Mouse (Mus musculus) liver, adult 2 months (tissue): ENCODE data around the gene Aim2. TPM values are rescaled to one million over a fixed set of nuclear protein-coding genes. Genes with fewer than 3 reads are reported as not detected.

Experiments used
- DNase-seq: peaks from one replicate; pipeline ENCODE4 v3.0.0-alpha.2; 2011; ENCODE audit warnings: low read depth, low spot score; ENCODE audit errors: extremely low read depth
- H3K27ac ChIP-seq: fragments of 200-500 bp; replicated peaks from 2 replicates; pipeline ENCODE4 v1.5.1; 2012; ENCODE audit warnings: low read depth, mild to moderate bottlenecking, control low read depth, inconsistent platforms, low read length; ENCODE audit not compliant: insufficient read depth
- H3K27me3 ChIP-seq: fragments of 200-500 bp; 2 replicates; pipeline ENCODE4 v1.6.1; 2012; ENCODE audit warnings: mild to moderate bottlenecking, moderate library complexity, low read length, inconsistent platforms; ENCODE audit not compliant: control insufficient read depth, insufficient read depth
- H3K36me3 ChIP-seq: fragments of 200-500 bp; 2 replicates; pipeline ENCODE4 v1.6.1; 2012; ENCODE audit warnings: low read length, inconsistent platforms; ENCODE audit not compliant: control insufficient read depth, insufficient read depth
- H3K4me1 ChIP-seq: fragments of 200-500 bp; 2 replicates; pipeline ENCODE4 v1.6.1; 2011; ENCODE audit warnings: low read length; ENCODE audit not compliant: control insufficient read depth, insufficient read depth
- H3K4me3 ChIP-seq: fragments of 200-500 bp; 2 replicates; pipeline ENCODE4 v1.5.1; 2011; ENCODE audit warnings: low read depth, mild to moderate bottlenecking, control low read depth, low read length, moderate library complexity; ENCODE audit not compliant: insufficient read depth
- H3K79me2 ChIP-seq: fragments of 200-500 bp; 2 replicates; pipeline ENCODE4 v1.6.1; 2012; ENCODE audit warnings: inconsistent platforms, mild to moderate bottlenecking, low read length, moderate library complexity; ENCODE audit not compliant: control insufficient read depth, insufficient read depth
- H3K9ac ChIP-seq: fragments of 200-500 bp; 2 replicates; pipeline ENCODE4 v1.6.1; 2012; ENCODE audit warnings: low read depth, mild to moderate bottlenecking, control low read depth, inconsistent platforms, low read length
- CTCF ChIP-seq: fragments of 200-500 bp; IDR thresholded peaks from 2 replicates; pipeline ENCODE4 v1.5.1; 2011; ENCODE audit warnings: low read depth, low read length, control low read depth
- POLR2A ChIP-seq: fragments of 200-500 bp; IDR thresholded peaks from 2 replicates; pipeline ENCODE4 v1.6.1; 2011; ENCODE audit warnings: low read length, control low read depth; ENCODE audit not compliant: insufficient read depth; ENCODE audit errors: extremely low read depth
- WGBS: fragments of 180-500 bp; shearing (Covaris S2); methylation state at CpG from one replicate; pipeline ENCODE4 v1.1.7; 2018; 5-methylcytosine and 5-hydroxymethylcytosine counted together
- polyA plus RNA-seq: library from polyadenylated mRNA; depleted of rRNA; stranded (reverse); fragments of >200 nt; gene quantifications from 2 replicates; pipeline ENCODE4 v1.2.3, GENCODE M21; 2012
- total RNA-seq: library from RNA; depleted of rRNA; stranded (reverse); fragments of >200 nt; gene quantifications from 2 replicates; pipeline ENCODE4 v1.2.3, GENCODE M21; 2014

The Aim2 gene
- total and polyA plus RNA-seq, 2 experiments, result 0.44 to 3.0 TPM

- no peak for TF ChIP-seq POLR2A
- no peak for TF ChIP-seq CTCF
- Histone ChIP-seq H3K27me3 (no peaks in the 10 kb centered on the region), H3K36me3 (no peaks in the 10 kb centered on the region), H3K4me1 (no peaks in the 10 kb centered on the region), H3K9ac (no peak overlapping the region), H3K79me2 (no peaks in the 10 kb centered on the region), H3K27ac (no peak overlapping the region), H3K4me3 (no peak overlapping the region)
- DNase-seq, result no peak
- 71% methylated on average over 6 of the region's 6 CpGs for WGBS
These were observed 28.4 kb upstream of the Aim2 start for GRCm38 (mm10) chr1:173322249-173322627.

GRCm38 (mm10) chr1:173323839-173324585, 26.7 kb upstream of the Aim2 start:
- no peak overlapping the region for H3K9ac ChIP-seq
- H3K36me3 ChIP-seq, result no peaks in the 10 kb centered on the region
- DNase-seq, result peak; percentile 10
- 17% methylated on average over 5 of the region's 5 CpGs for WGBS
- H3K79me2 ChIP-seq, result no peaks in the 10 kb centered on the region
- no peak overlapping the region for H3K4me3 ChIP-seq
- no peak for TF ChIP-seq POLR2A
- TF ChIP-seq CTCF, result peak; percentile 63; the same call in 1 of the 2 replicates
- H3K27me3 ChIP-seq, result no peaks in the 10 kb centered on the region
- no peak overlapping the region for H3K27ac ChIP-seq
- no peaks in the 10 kb centered on the region for H3K4me1 ChIP-seq

- Histone ChIP-seq H3K27ac (no peak overlapping the region), H3K36me3 (no peaks in the 10 kb centered on the region), H3K4me1 (no peaks in the 10 kb centered on the region), H3K79me2 (no peaks in the 10 kb centered on the region), H3K4me3 (no peak overlapping the region), H3K27me3 (no peaks in the 10 kb centered on the region), H3K9ac (no peak overlapping the region)
- 71% methylated on average over 4 of the region's 4 CpGs for WGBS
- no peak for DNase-seq
- TF ChIP-seq POLR2A (no peak), CTCF (no peak)
These were observed 25.7 kb upstream of the Aim2 start for GRCm38 (mm10) chr1:173324961-173325360.

GRCm38 (mm10) chr1:173325395-173325794, 25.3 kb upstream of the Aim2 start:
- H3K79me2 ChIP-seq, result no peaks in the 10 kb centered on the region
- no peaks in the 10 kb centered on the region for H3K36me3 ChIP-seq
- no peak for TF ChIP-seq POLR2A
- TF ChIP-seq CTCF, result no peak
- H3K27me3 ChIP-seq, result no peaks in the 10 kb centered on the region
- no peaks in the 10 kb centered on the region for H3K4me1 ChIP-seq
- no peak overlapping the region for H3K4me3 ChIP-seq
- no peak overlapping the region for H3K9ac ChIP-seq
- DNase-seq, result no peak
- no peak overlapping the region for H3K27ac ChIP-seq
- WGBS, result 89% methylated on average over 1 of the region's 1 CpGs

- TF ChIP-seq CTCF (no peak), POLR2A (no peak)
- Histone ChIP-seq H3K27ac (no peak overlapping the region), H3K9ac (no peak overlapping the region), H3K36me3 (no peaks in the 10 kb centered on the region), H3K4me1 (no peaks in the 10 kb centered on the region), H3K27me3 (no peaks in the 10 kb centered on the region), H3K4me3 (no peak overlapping the region), H3K79me2 (no peaks in the 10 kb centered on the region)
- WGBS, result 34% methylated on average over 1 of the region's 1 CpGs
- DNase-seq, result no peak
These were observed 24.1 kb upstream of the Aim2 start for GRCm38 (mm10) chr1:173326552-173326951.

GRCm38 (mm10) chr1:173328446-173328845, 22.2 kb upstream of the Aim2 start:
- DNase-seq, result no peak
- no peak overlapping the region for H3K4me3 ChIP-seq
- H3K27ac ChIP-seq, result no peak overlapping the region
- no peaks in the 10 kb centered on the region for H3K27me3 ChIP-seq
- H3K4me1 ChIP-seq, result no peaks in the 10 kb centered on the region
- TF ChIP-seq POLR2A, result no peak
- TF ChIP-seq CTCF, result no peak
- no peaks in the 10 kb centered on the region for H3K79me2 ChIP-seq
- no peaks in the 10 kb centered on the region for H3K36me3 ChIP-seq
- H3K9ac ChIP-seq, result no peak overlapping the region
- 82% methylated on average over 8 of the region's 8 CpGs for WGBS
